Mouse (Mus musculus): ENCODE results near the gene Lamtor4. TPM values are rescaled to one million over a fixed set of nuclear protein-coding genes. Genes with fewer than 3 reads are reported as not detected.
A peak's percentile ranks its signal among the peaks of the same experiment; 100 is the strongest.

Gene Lamtor4
- total RNA-seq, 2 experiments from 2014 or later: 60.0 to 60.9 TPM

GRCm38 (mm10) chr5:138234224-138234623 lies 21.1 kb upstream of the Lamtor4 start:
- no peak for DNase-seq (ENCODE audit: low spot score in 2 of 2)

GRCm38 (mm10) chr5:138241511-138241910 lies 13.8 kb upstream of the Lamtor4 start:
- Histone ChIP-seq H3K27ac (no peak overlapping the region), H3K4me3 (no peak overlapping the region)
- no peak for TF ChIP-seq CTCF (conservative IDR thresholded peaks at IDR 0.05)
- DNase-seq (ENCODE audit: low spot score in 2 of 2): no peak

More at GRCm38 (mm10) chr5:138234224-138234623, 21.1 kb upstream of the Lamtor4 start:
- Histone ChIP-seq H3K4me3 (no peak overlapping the region), H3K27ac (no peak overlapping the region)
- no peak for TF ChIP-seq CTCF (conservative IDR thresholded peaks at IDR 0.05)

GRCm38 (mm10) chr5:138251144-138251543 lies 4.1 kb upstream of the Lamtor4 start:
- no peak for DNase-seq (ENCODE audit: low spot score in 2 of 2)
- no peak for TF ChIP-seq CTCF (conservative IDR thresholded peaks at IDR 0.05)
- H3K27ac ChIP-seq: no peak overlapping the region
- H3K4me3 ChIP-seq: no peak overlapping the region

GRCm38 (mm10) chr5:138253061-138253460 lies 2.2 kb upstream of the Lamtor4 start:
- no peak for DNase-seq (ENCODE audit: low spot score in 2 of 2)
- no peak overlapping the region for H3K4me3 ChIP-seq
- TF ChIP-seq CTCF (conservative IDR thresholded peaks at IDR 0.05): no peak; the same call in 1 of the 2 replicates
- H3K27ac ChIP-seq: no peak overlapping the region

- no peak for TF ChIP-seq CTCF (conservative IDR thresholded peaks at IDR 0.05)
- Histone ChIP-seq H3K4me3 (peak overlapping the region; percentile 95), H3K27ac (peak overlapping the region; percentile 93)
- DNase-seq (ENCODE audit: low spot score in 2 of 2): peak in 1 of 2 experiments; percentile 23
Observed at GRCm38 (mm10) chr5:138256094-138256467, 799 bp downstream of the Lamtor4 start.

GRCm38 (mm10) chr5:138256966-138257584 lies 1.8 kb downstream of the Lamtor4 start:
- TF ChIP-seq CTCF (conservative IDR thresholded peaks at IDR 0.05): no peak
- Histone ChIP-seq H3K27ac (no peak overlapping the region), H3K4me3 (no peak overlapping the region)
- no peak for DNase-seq (ENCODE audit: low spot score in 2 of 2)

GRCm38 (mm10) chr5:138257585-138257978 lies 2.3 kb downstream of the Lamtor4 start:
- H3K27ac ChIP-seq: no peak overlapping the region
- DNase-seq (ENCODE audit: low spot score in 2 of 2): no peak
- no peak for TF ChIP-seq CTCF (conservative IDR thresholded peaks at IDR 0.05)
- H3K4me3 ChIP-seq: no peak overlapping the region

- no peak for DNase-seq (ENCODE audit: low spot score in 2 of 2)
Observed at GRCm38 (mm10) chr5:138258078-138258477, 2.8 kb downstream of the Lamtor4 start.

GRCm38 (mm10) chr5:138258542-138258941 lies 3.3 kb downstream of the Lamtor4 start:
- no peak overlapping the region for H3K27ac ChIP-seq
- TF ChIP-seq CTCF (conservative IDR thresholded peaks at IDR 0.05): no peak
- H3K4me3 ChIP-seq: no peak overlapping the region
- peak in 1 of 2 experiments; percentile 26 for DNase-seq (ENCODE audit: low spot score in 2 of 2)

More at GRCm38 (mm10) chr5:138258078-138258477, 2.8 kb downstream of the Lamtor4 start:
- Histone ChIP-seq H3K27ac (no peak overlapping the region), H3K4me3 (no peak overlapping the region)
- TF ChIP-seq CTCF (conservative IDR thresholded peaks at IDR 0.05): no peak

GRCm38 (mm10) chr5:138258993-138259392 lies 3.7 kb downstream of the Lamtor4 start:
- no peak for TF ChIP-seq CTCF (conservative IDR thresholded peaks at IDR 0.05)
- no peak for DNase-seq (ENCODE audit: low spot score in 2 of 2)
- Histone ChIP-seq H3K4me3 (no peak overlapping the region), H3K27ac (no peak overlapping the region)

- no peak for TF ChIP-seq CTCF (conservative IDR thresholded peaks at IDR 0.05)
- DNase-seq (ENCODE audit: low spot score in 2 of 2): no peak
- no peak overlapping the region for H3K27ac ChIP-seq
- H3K4me3 ChIP-seq: no peak overlapping the region
Observed at GRCm38 (mm10) chr5:138260051-138260450, 4.8 kb downstream of the Lamtor4 start.

- no peak overlapping the region for H3K4me3 ChIP-seq
- DNase-seq (ENCODE audit: low spot score in 2 of 2): no peak
- H3K27ac ChIP-seq: no peak overlapping the region
- no peak for TF ChIP-seq CTCF (conservative IDR thresholded peaks at IDR 0.05)
Observed at GRCm38 (mm10) chr5:138260834-138261233, 5.6 kb downstream of the Lamtor4 start.

- no peak for TF ChIP-seq CTCF (conservative IDR thresholded peaks at IDR 0.05)
- Histone ChIP-seq H3K27ac (peak overlapping the region; percentile 93), H3K4me3 (no peak overlapping the region)
- no peak for DNase-seq (ENCODE audit: low spot score in 2 of 2)
Observed at GRCm38 (mm10) chr5:138262001-138262400, 6.7 kb downstream of the Lamtor4 start.

- 0 out of 2 replicates have a peak, but pooled peaks have one; percentile 3 for TF ChIP-seq CTCF (conservative IDR thresholded peaks at IDR 0.05)
- DNase-seq (ENCODE audit: low spot score in 2 of 2): no peak
- peak overlapping the region; percentile 93 for H3K27ac ChIP-seq
Observed at GRCm38 (mm10) chr5:138262582-138263240, 7.4 kb downstream of the Lamtor4 start.

More at GRCm38 (mm10) chr5:138262582-138263240, 7.4 kb downstream of the Lamtor4 start:
- peak overlapping the region; percentile 78 for H3K4me3 ChIP-seq
